8 mouse cellular contexts compared by ENCODE assay signal in the genomic region with DNA sequence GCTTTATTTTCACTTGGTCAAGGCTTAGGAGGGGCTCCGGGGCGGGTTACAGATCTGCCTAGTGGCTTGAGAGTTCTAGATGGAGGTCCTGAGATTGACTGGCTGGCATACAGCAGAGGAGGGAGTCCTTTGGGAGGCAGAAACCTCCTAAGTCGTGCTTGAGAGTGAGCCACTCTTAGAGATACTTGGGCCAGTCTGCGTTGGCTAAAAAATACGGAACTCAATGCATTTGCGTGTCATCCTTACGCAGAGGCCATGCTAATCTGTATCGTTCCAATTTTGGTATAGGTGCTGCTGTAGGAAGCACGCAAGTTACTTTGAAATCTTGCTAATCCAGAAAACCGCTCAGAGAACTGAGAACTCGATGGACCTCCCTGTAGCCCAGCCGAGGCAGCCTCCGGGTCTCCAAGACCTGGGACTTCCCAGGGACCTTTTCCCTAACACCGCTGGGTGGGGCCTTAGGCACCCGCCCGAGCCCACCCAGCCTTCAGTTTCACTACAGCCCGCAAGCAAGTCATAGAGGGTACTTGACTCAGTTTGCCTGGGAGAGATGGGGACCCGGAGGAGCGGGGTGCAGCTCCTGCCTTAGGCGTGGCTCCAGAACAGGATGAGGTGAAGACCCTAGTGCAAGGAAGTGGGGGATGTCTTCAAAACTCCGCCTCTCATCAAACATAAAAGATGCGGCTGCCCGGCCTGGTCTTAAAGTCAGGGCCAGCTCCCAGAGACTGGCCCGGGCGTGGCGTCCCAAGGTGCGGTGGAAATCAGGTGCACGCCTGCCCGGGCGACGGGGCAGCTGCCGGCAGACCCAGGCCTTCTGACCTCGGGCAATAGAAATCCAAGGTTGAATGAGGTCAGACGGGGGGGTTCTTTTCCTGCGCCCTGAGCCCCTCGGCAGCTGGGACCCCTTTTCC. TPM values are rescaled to one million over a fixed set of nuclear protein-coding genes. Genes with fewer than 3 reads are reported as not detected.
A peak's percentile ranks its signal among the peaks of the same experiment; 100 is the strongest.
DNase-seq lines count a peak whose midpoint lies in the region; ATAC-seq and TF ChIP-seq lines count a peak whose summit lies in the region.

No protein-coding gene starts in this region.

- H3K36me3 ChIP-seq in C2C12 (ENCODE audit: control insufficient read depth, insufficient read depth): peaks cover 44% of the 10 kb centered on the region
- H3K36me3 ChIP-seq in forebrain, embryonic 10.5 days (replicated peaks): peaks cover 2% of the 10 kb centered on the region; the same call in 1 of the 2 replicates
- no peaks in the 10 kb centered on the region for H3K36me3 ChIP-seq in stomach, embryonic 14.5 days (ENCODE audit: control insufficient read depth, insufficient read depth, low read length)

- H3K9ac ChIP-seq in stomach, embryonic 14.5 days (replicated peaks; ENCODE audit: low read depth, low read length): peak overlapping the region; percentile 96

- H3ac ChIP-seq in C2C12 (ENCODE audit: control insufficient read depth, insufficient read length, low read depth): peak overlapping the region; percentile 94

- peaks cover 71% of the 10 kb centered on the region for H3K79me2 ChIP-seq in C2C12 (ENCODE audit: control insufficient read depth, insufficient read depth)

- peak; percentile 64 for DNase-seq in cerebellum, adult 9-10 months
- no peak for DNase-seq in forebrain, embryonic 10.5 days (ENCODE audit: extremely low spot score, low spot score)
- DNase-seq in liver: peak; percentile 27
- DNase-seq in left cerebral cortex, postnatal 10 days (ENCODE audit: extremely low spot score in 1 of 2, low spot score in 2 of 2): no peak
- no peak for DNase-seq in gastrocnemius, postnatal 14 days

- H3K4me2 ChIP-seq in stomach, embryonic 14.5 days (replicated peaks; ENCODE audit: low read depth, low read length): peak overlapping the region; percentile 84

- no peaks in the 10 kb centered on the region for H3K9me3 ChIP-seq in forebrain, embryonic 10.5 days
- H3K9me3 ChIP-seq in stomach, embryonic 14.5 days (ENCODE audit: control insufficient read depth, low read depth, low read length): no peaks in the 10 kb centered on the region

- ATAC-seq in cerebellum, adult (ENCODE audit: insufficient number of reproducible peaks, low FRiP score, low TSS enrichment): no peak
- ATAC-seq in stomach, embryonic 14.5 days (ENCODE audit: insufficient number of reproducible peaks, insufficient read depth, low FRiP score, low read depth): no peak

- intact Hi-C loops in left cerebral cortex, postnatal 10 days (cut with DNase I): loop anchor here (5.0 kb wide), 2 partner anchors 38 to 63 kb away; no protein-coding TSS in a partner anchor
- intact Hi-C loops in gastrocnemius, postnatal 14 days (cut with DNase I; ENCODE audit: low total_unique reads): no loop called here

- H3K27me3 ChIP-seq in C2C12 (ENCODE audit: control insufficient read depth, insufficient read depth, insufficient read length): no peaks in the 10 kb centered on the region
- no peaks in the 10 kb centered on the region for H3K27me3 ChIP-seq in forebrain, embryonic 10.5 days (ENCODE audit: poor library complexity, severe bottlenecking)
- H3K27me3 ChIP-seq in stomach, embryonic 14.5 days (ENCODE audit: control insufficient read depth, insufficient read depth, low read length): no peaks in the 10 kb centered on the region

- 3% methylated on average over 36 of the region's 36 CpGs for WGBS in forebrain, embryonic 10.5 days
- 5% methylated on average over 36 of the region's 36 CpGs for WGBS in stomach, embryonic 14.5 days

- TF ChIP-seq CTCF in C2C12 (IDR thresholded peaks at IDR 0.05; ENCODE audit: control insufficient read depth, insufficient read depth, insufficient read length): no peak

- peak overlapping the region; percentile 90 for H3K27ac ChIP-seq in forebrain, embryonic 10.5 days
- H3K27ac ChIP-seq in stomach, embryonic 14.5 days (ENCODE audit: low read length): peak overlapping the region; percentile 97

- H3K4me1 ChIP-seq in forebrain, embryonic 10.5 days: peaks cover 67% of the 10 kb centered on the region
- H3K4me1 ChIP-seq in stomach, embryonic 14.5 days (ENCODE audit: control insufficient read depth, insufficient read depth, low read length): peaks cover 50% of the 10 kb centered on the region

- peaks cover 62% of the 10 kb centered on the region for H3K79me3 ChIP-seq in C2C12 (ENCODE audit: low read depth)

- peak overlapping the region; percentile 100 for H3K4me3 ChIP-seq in C2C12 (ENCODE audit: insufficient read depth, poor library complexity, severe bottlenecking)
- peak overlapping the region; percentile 90 for H3K4me3 ChIP-seq in forebrain, embryonic 10.5 days
- H3K4me3 ChIP-seq in stomach, embryonic 14.5 days (ENCODE audit: low read depth, low read length): peak overlapping the region; percentile 99

TF ChIP-seq in C2C12, 6 proteins besides CTCF, POLR2A, EP300 and RAD21:
- TF ChIP-seq MYOD1 (IDR thresholded peaks at IDR 0.05; ENCODE audit: control insufficient read depth, insufficient read length, low read depth): no peak
- TF ChIP-seq CEBPB (IDR thresholded peaks at IDR 0.05; ENCODE audit: low read depth): no peak
- no peak for TF ChIP-seq FOSL1 (IDR thresholded peaks at IDR 0.05; ENCODE audit: insufficient read depth, low read length, poor library complexity, severe bottlenecking)
- no peak for TF ChIP-seq USF1 (IDR thresholded peaks at IDR 0.05; ENCODE audit: low read depth)
- no peak for TF ChIP-seq MAX (IDR thresholded peaks at IDR 0.05)
- TF ChIP-seq MYOG (IDR thresholded peaks at IDR 0.05; ENCODE audit: control insufficient read depth, extremely low read depth, insufficient read length): no peak

RNA-seq across cellular contexts. Expression of a gene that starts 1.3 kb away (rescaled TPM):
- polyA plus RNA-seq in C2C12 (2012; fragmentation: generic; extraction: Trizol): 580 TPM
- polyA plus RNA-seq in forebrain, embryonic 10.5 days (2016; fragmentation: Nextera tagmentation; extraction: Ambion mirVana): 35.6 and 36.8 TPM in 2 replicates
- 75.4 and 77.1 TPM in 2 replicates for polyA plus RNA-seq in stomach, embryonic 14.5 days (2014; fragmentation: Nextera tagmentation; extraction: Ambion mirVana)
- 10 to 100 TPM; 58.2 to 58.8 TPM for total RNA-seq in left cerebral cortex, postnatal 10 days (2021)
- 100 to 1,000 TPM in 1 of 2 experiments, 10 to 100 TPM in 1; 96.9 to 111 TPM for total RNA-seq in gastrocnemius, postnatal 14 days (2021)

Comparison
In these comparisons a context has a peak if more than half of its experiments do, and no peak if none do; other contexts are left out.
1. DNase-seq: peak in cerebellum, adult 9-10 months (single experiment) and liver (single experiment); none in forebrain, embryonic 10.5 days (single experiment), left cerebral cortex, postnatal 10 days (0 of 2) and gastrocnemius, postnatal 14 days (single experiment).
2. Peak in every context shown above with its lines, with median percentiles within 50 percentile points of each other: H3K4me3 ChIP-seq.